Mouse (Mus musculus) hindbrain, postnatal 0 days (tissue): ENCODE measurements around the gene Olfr1495. TPM values are rescaled to one million over a fixed set of nuclear protein-coding genes. Genes with fewer than 3 reads are reported as not detected.
"Not testable (repeated sequence)": the region's sequence is repeated elsewhere in the genome, so short reads cannot be mapped to it uniquely, and the experiment has no call there.

Experiments
- ATAC-seq: fragments of 200-750 bp; cut with Nextera tagmentation; 2 replicates; pipeline ENCODE4 v1.8.0; 2017; ENCODE audit warnings: mild to moderate bottlenecking, moderate TSS enrichment, moderate library complexity
- DNase-seq: peaks from one replicate; pipeline ENCODE4 v3.0.0-alpha.2; 2015; ENCODE audit warnings: low spot score
- H3K27ac ChIP-seq: fragments of 300-500 bp; sonication (generic); 2 replicates; pipeline ENCODE4 v1.5.1; 2014; ENCODE audit warnings: mild to moderate bottlenecking
- H3K27me3 ChIP-seq: fragments of 300-500 bp; sonication (generic); 2 replicates; pipeline ENCODE4 v1.6.1; 2014; ENCODE audit warnings: low read length, mixed read lengths; ENCODE audit not compliant: insufficient read depth
- H3K36me3 ChIP-seq: fragments of 300-500 bp; sonication (generic); 2 replicates; pipeline ENCODE4 v1.6.1; 2014; ENCODE audit warnings: low read length, mixed read lengths; ENCODE audit not compliant: insufficient read depth
- H3K4me1 ChIP-seq: fragments of 300-500 bp; sonication (generic); 2 replicates; pipeline ENCODE4 v1.6.1; 2014; ENCODE audit warnings: antibody characterized with exemption, low read length, mixed read lengths; ENCODE audit not compliant: insufficient read depth
- H3K4me2 ChIP-seq: fragments of 300-500 bp; sonication (generic); 2 replicates; pipeline ENCODE4 v1.6.1; 2014; ENCODE audit warnings: low read depth, mild to moderate bottlenecking, low read length, moderate library complexity, mixed read lengths
- H3K4me3 ChIP-seq: fragments of 300-500 bp; sonication (generic); 2 replicates; pipeline ENCODE4 v1.5.1; 2014; ENCODE audit warnings: low read length
- H3K9ac ChIP-seq: fragments of 300-500 bp; sonication (generic); replicated peaks from 2 replicates; pipeline ENCODE4 v1.6.1; 2014; ENCODE audit warnings: mild to moderate bottlenecking, low read length, moderate library complexity, mixed read lengths
- H3K9me3 ChIP-seq: fragments of 300-500 bp; sonication (generic); 2 replicates; pipeline ENCODE4 v1.6.1; 2016; ENCODE audit warnings: low read length, mixed read lengths
- CTCF ChIP-seq: IDR thresholded peaks from 2 replicates; pipeline ENCODE4 v1.5.1; 2016; ENCODE audit warnings: antibody characterized with exemption, control low read depth, low read depth
- WGBS: fragments of 180-500 bp; shearing (Covaris S2); extraction: QIAGEN DNeasy Blood & Tissue Kit; methylation state at CpG from one replicate; pipeline ENCODE4 v1.1.7; 2014; 5-methylcytosine and 5-hydroxymethylcytosine counted together
- polyA plus RNA-seq: library from polyadenylated mRNA; unstranded; fragments of >200 nt; fragmentation: Nextera tagmentation; extraction: Ambion mirVana; gene quantifications from 2 replicates; pipeline ENCODE4 v1.2.1, GENCODE M21; 2015
- total RNA-seq: library from RNA; depleted of rRNA; stranded (reverse); fragments of >200 nt; gene quantifications from 2 replicates; pipeline ENCODE4 v1.2.3, GENCODE M21; 2014; rRNA removed

Gene Olfr1495
- total RNA-seq (not detected in 2 replicates), polyA plus RNA-seq (not detected in 2 replicates)

- no peak within 1 kb of the TSS for H3K4me2 ChIP-seq
- H3K27me3 ChIP-seq, result no peaks in the 10 kb centered on the region
- no peak for TF ChIP-seq CTCF
- no peak for DNase-seq
- H3K4me1 ChIP-seq, result no peaks in the 10 kb centered on the region
- H3K36me3 ChIP-seq, result no peaks in the 10 kb centered on the region
- H3K9ac ChIP-seq, result no peak within 1 kb of the TSS
- no peaks in the 10 kb centered on the region for H3K9me3 ChIP-seq
- no peak for ATAC-seq
- 81% methylated on average over 3 of the region's 3 CpGs for WGBS
- no peak within 1 kb of the TSS for H3K27ac ChIP-seq
- H3K4me3 ChIP-seq, result no peak within 1 kb of the TSS
Measured at GRCm38 (mm10) chr19:13764306-13764705, at the start of gene Olfr1495. Gene Olfr1495, plus strand, starts transcription at chr19:13764606.

GRCm38 (mm10) chr19:13722978-13723377 is 41.4 kb upstream of the Olfr1495 start, which contains the start of gene Olfr1493-ps1:
Gene Olfr1493-ps1, plus strand, starts transcription at chr19:13723278.
- no peak for TF ChIP-seq CTCF
- Histone ChIP-seq H3K4me2 (no peak within 1 kb of the TSS), H3K4me3 (no peak within 1 kb of the TSS), H3K36me3 (no peaks in the 10 kb centered on the region), H3K9ac (no peak within 1 kb of the TSS), H3K27ac (no peak within 1 kb of the TSS), H3K9me3 (no peaks in the 10 kb centered on the region), H3K4me1 (no peaks in the 10 kb centered on the region), H3K27me3 (no peaks in the 10 kb centered on the region)
- WGBS, result 60% methylated on average over 2 of the region's 2 CpGs
- ATAC-seq (no peak), DNase-seq (no peak)

- no peak for TF ChIP-seq CTCF
- H3K9me3 ChIP-seq, result no peaks in the 10 kb centered on the region
- ATAC-seq, result no peak
- no peak within 1 kb of the TSS for H3K27ac ChIP-seq
- H3K4me3 ChIP-seq, result no peak within 1 kb of the TSS
- H3K4me2 ChIP-seq, result no peak within 1 kb of the TSS
- no peak for DNase-seq
- H3K4me1 ChIP-seq, result no peaks in the 10 kb centered on the region
- no peaks in the 10 kb centered on the region for H3K36me3 ChIP-seq
- H3K9ac ChIP-seq, result no peak within 1 kb of the TSS
- WGBS, result 93% methylated on average over 4 of the region's 4 CpGs
- H3K27me3 ChIP-seq, result no peaks in the 10 kb centered on the region
Measured at GRCm38 (mm10) chr19:13739428-13739827, 25.0 kb upstream of the Olfr1495 start, which contains the start of gene Olfr1494. Gene Olfr1494, plus strand, starts transcription at chr19:13739728.

- no peak for TF ChIP-seq CTCF
- ATAC-seq (peak; percentile 38; the same call in 1 of the 2 replicates), DNase-seq (peak; percentile 1)
- Histone ChIP-seq H3K27ac (no peak overlapping the region), H3K36me3 (no peaks in the 10 kb centered on the region), H3K4me2 (no peak overlapping the region), H3K9ac (no peak overlapping the region), H3K4me3 (no peak overlapping the region), H3K27me3 (no peaks in the 10 kb centered on the region), H3K9me3 (no peaks in the 10 kb centered on the region), H3K4me1 (no peaks in the 10 kb centered on the region)
- 90% methylated on average over 1 of the region's 1 CpGs for WGBS
Measured at GRCm38 (mm10) chr19:13749366-13749765, 15.0 kb upstream of the Olfr1495 start.

GRCm38 (mm10) chr19:13768565-13769276 is 4.3 kb downstream of the Olfr1495 start:
- no peaks in the 10 kb centered on the region for H3K27me3 ChIP-seq
- ATAC-seq (no peak), DNase-seq (no peak)
- H3K27ac ChIP-seq, result no peak overlapping the region
- no peaks in the 10 kb centered on the region for H3K9me3 ChIP-seq
- no peak overlapping the region for H3K4me2 ChIP-seq
- no peaks in the 10 kb centered on the region for H3K36me3 ChIP-seq
- H3K9ac ChIP-seq, result no peak overlapping the region
- no peak overlapping the region for H3K4me3 ChIP-seq
- H3K4me1 ChIP-seq, result no peaks in the 10 kb centered on the region
- TF ChIP-seq CTCF, result no peak
- 91% methylated on average over 9 of the region's 9 CpGs for WGBS

- Histone ChIP-seq H3K27me3 (no peaks in the 10 kb centered on the region), H3K36me3 (no peaks in the 10 kb centered on the region), H3K9me3 (no peaks in the 10 kb centered on the region), H3K9ac (no peak within 1 kb of the TSS), H3K4me2 (no peak within 1 kb of the TSS), H3K27ac (no peak within 1 kb of the TSS), H3K4me3 (no peak within 1 kb of the TSS), H3K4me1 (no peaks in the 10 kb centered on the region)
- 87% methylated on average over 1 of the region's 1 CpGs for WGBS
- ATAC-seq (no peak), DNase-seq (no peak)
- TF ChIP-seq CTCF, result no peak
Measured at GRCm38 (mm10) chr19:13777578-13777977, 13.2 kb downstream of the Olfr1495 start, which contains the start of gene Olfr1496. Gene Olfr1496, plus strand, starts transcription at chr19:13777878.

GRCm38 (mm10) chr19:13798102-13798501 is 33.7 kb downstream of the Olfr1495 start, which contains the start of gene Olfr1497:
Gene Olfr1497, minus strand, starts transcription at chr19:13798202.
- no peak within 1 kb of the TSS for H3K4me2 ChIP-seq
- H3K27ac ChIP-seq, result no peak within 1 kb of the TSS
- no peak within 1 kb of the TSS for H3K9ac ChIP-seq
- no peak for DNase-seq
- H3K9me3 ChIP-seq, result no peaks in the 10 kb centered on the region
- no peak for TF ChIP-seq CTCF
- no peaks in the 10 kb centered on the region for H3K4me1 ChIP-seq
- no peaks in the 10 kb centered on the region for H3K27me3 ChIP-seq
- no peak for ATAC-seq
- H3K4me3 ChIP-seq, result no peak within 1 kb of the TSS
- no peaks in the 10 kb centered on the region for H3K36me3 ChIP-seq

- H3K27ac ChIP-seq, H3K9me3 ChIP-seq, H3K4me3 ChIP-seq, H3K27me3 ChIP-seq, H3K4me2 ChIP-seq, DNase-seq, H3K4me1 ChIP-seq, H3K36me3 ChIP-seq, H3K9ac ChIP-seq, ATAC-seq: not testable (repeated sequence)
- WGBS, result 59% methylated on average over 1 of the region's 1 CpGs
Measured at GRCm38 (mm10) chr19:13805486-13805885, 41.1 kb downstream of the Olfr1495 start.
